Mouse (Mus musculus): Measurements from ENCODE around the gene Cnrip1. TPM values are rescaled to one million over a fixed set of nuclear protein-coding genes. Genes with fewer than 3 reads are reported as not detected.

The Cnrip1 gene
- polyA plus RNA-seq, 1 experiment from 2014 or later: 25.6 TPM

Other genes starting within 250 kb of the Cnrip1 start
- 1.4 and 1.6 TPM in 2 replicates for gene Fbxo48, start 100.2 kb upstream of the Cnrip1 start, polyA plus RNA-seq (2015; fragmentation: Nextera tagmentation; extraction: Ambion mirVana)
- gene Plek, start 795 bp downstream of the Cnrip1 start, polyA plus RNA-seq (2015; fragmentation: Nextera tagmentation; extraction: Ambion mirVana): 2.2 and 2.6 TPM in 2 replicates
- 100 and 111 TPM in 2 replicates for gene Ppp3r1, start 107.7 kb downstream of the Cnrip1 start, polyA plus RNA-seq (2015; fragmentation: Nextera tagmentation; extraction: Ambion mirVana)
- gene Wdr92, start 130.5 kb downstream of the Cnrip1 start, polyA plus RNA-seq (2015; fragmentation: Nextera tagmentation; extraction: Ambion mirVana): 24.7 and 27.2 TPM in 2 replicates
- 80.1 and 89.9 TPM in 2 replicates for gene Pno1, start 160.0 kb downstream of the Cnrip1 start, polyA plus RNA-seq (2015; fragmentation: Nextera tagmentation; extraction: Ambion mirVana)
- gene C1d, start 206.0 kb downstream of the Cnrip1 start, polyA plus RNA-seq (2015; fragmentation: Nextera tagmentation; extraction: Ambion mirVana): 96.8 and 116 TPM in 2 replicates

Measured in intestine, embryonic 15.5 days (tissue).